Mouse (Mus musculus): Measurements from ENCODE around the gene Pik3cg.

DNA sequence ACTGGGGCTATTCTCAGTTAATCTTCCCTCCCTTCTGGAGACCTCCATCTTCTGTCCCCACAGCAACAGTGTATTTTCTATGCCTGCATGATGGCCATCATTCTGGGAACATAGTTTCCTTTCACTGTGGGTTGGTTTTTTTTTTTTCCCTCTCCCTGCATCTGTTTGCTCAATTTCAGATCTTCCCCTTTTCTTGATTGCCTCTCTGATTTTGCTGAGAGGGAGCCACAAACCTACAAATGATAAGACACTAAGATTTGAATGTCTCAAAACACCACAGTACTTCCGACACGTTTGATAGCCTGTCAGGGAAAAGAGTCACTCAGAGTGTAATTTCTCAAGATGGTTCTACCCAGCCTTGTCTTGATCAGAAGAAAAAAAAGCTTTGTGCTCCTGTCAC lies 81.3 kb downstream of the Pik3cg start:
- TF ChIP-seq CTCF (IDR thresholded peaks at IDR 0.05; ENCODE audit: insufficient read depth, low read length) = no peak
- TF ChIP-seq POLR2A (IDR thresholded peaks at IDR 0.05; ENCODE audit: borderline replicate concordance, extremely low read depth, low read depth, low read length) = no peak
